Mouse (Mus musculus): ENCODE data around the gene Ifi35. TPM values are rescaled to one million over a fixed set of nuclear protein-coding genes. Genes with fewer than 3 reads are reported as not detected.

The Ifi35 gene
- polyA plus RNA-seq, 1 experiment from 2014 or later = 2.7 TPM

DNA sequence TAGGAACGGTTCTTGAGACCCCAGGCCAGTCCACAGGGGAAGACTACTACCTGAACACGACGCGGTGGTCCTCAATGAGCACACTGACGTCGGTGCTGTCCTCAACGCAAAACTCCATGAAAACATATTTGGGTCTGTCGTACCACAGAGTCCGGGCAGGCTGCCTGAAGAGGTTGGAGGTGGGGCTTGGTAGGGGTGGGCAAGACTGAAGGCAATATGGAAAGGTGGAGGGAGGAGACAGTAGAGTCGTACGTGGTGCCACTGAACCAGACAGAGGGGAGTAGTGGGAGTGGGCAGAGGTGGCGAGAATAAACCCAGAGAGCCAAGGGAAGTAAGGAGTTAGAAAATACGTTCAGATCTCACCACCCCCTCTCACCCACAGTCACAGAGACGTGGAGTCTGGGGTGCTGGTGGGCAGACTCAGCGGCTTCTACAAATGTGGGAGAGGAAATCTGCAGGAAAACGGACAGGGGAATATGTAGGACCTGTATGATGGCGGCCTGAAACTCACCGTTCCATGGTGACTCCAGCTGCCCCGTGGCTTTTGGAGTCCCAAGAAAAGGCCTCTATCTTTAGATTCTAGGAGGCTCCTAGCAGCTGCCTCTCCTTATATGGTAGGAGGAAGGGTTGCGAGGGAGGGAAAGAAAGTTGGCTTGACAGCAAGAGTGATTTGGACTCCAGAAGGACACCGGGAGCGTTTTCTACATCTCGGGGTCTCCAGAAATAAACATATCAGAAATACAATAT is 23.9 kb upstream of the Ifi35 start, which contains the start of gene Gm27029:
Gene Gm27029, minus strand, starts transcription at position 692 of the 747 bp plus-strand sequence.
- Histone ChIP-seq H3K4me2 (ENCODE audit: low read depth, low read length) (peak within 1 kb of the TSS; percentile 79), H3K36me3 (replicated peaks; ENCODE audit: control insufficient read depth, insufficient read depth, low read depth, low read length) (no peaks in the 10 kb centered on the region), H3K27me3 (ENCODE audit: control insufficient read depth, insufficient read depth, low read length) (no peaks in the 10 kb centered on the region), H3K9me3 (replicated peaks; ENCODE audit: control insufficient read depth, low read length) (no peaks in the 10 kb centered on the region), H3K4me3 (ENCODE audit: low read depth, low read length) (peak within 1 kb of the TSS; percentile 74), H3K4me1 (ENCODE audit: control insufficient read depth, insufficient read depth, low read length) (no peaks in the 10 kb centered on the region), H3K27ac (replicated peaks; ENCODE audit: low read depth, low read length) (peak within 1 kb of the TSS; percentile 30), H3K9ac (replicated peaks; ENCODE audit: low read length) (peak within 1 kb of the TSS; percentile 66)
- no peak for DNase-seq (ENCODE audit: low spot score)
- ATAC-seq (replicated peaks; ENCODE audit: insufficient number of reproducible peaks, low FRiP score, low TSS enrichment, low read depth) = peak; percentile 35; the same call in 1 of the 2 replicates
- 4% methylated on average over 23 of the region's 23 CpGs for WGBS

DNA sequence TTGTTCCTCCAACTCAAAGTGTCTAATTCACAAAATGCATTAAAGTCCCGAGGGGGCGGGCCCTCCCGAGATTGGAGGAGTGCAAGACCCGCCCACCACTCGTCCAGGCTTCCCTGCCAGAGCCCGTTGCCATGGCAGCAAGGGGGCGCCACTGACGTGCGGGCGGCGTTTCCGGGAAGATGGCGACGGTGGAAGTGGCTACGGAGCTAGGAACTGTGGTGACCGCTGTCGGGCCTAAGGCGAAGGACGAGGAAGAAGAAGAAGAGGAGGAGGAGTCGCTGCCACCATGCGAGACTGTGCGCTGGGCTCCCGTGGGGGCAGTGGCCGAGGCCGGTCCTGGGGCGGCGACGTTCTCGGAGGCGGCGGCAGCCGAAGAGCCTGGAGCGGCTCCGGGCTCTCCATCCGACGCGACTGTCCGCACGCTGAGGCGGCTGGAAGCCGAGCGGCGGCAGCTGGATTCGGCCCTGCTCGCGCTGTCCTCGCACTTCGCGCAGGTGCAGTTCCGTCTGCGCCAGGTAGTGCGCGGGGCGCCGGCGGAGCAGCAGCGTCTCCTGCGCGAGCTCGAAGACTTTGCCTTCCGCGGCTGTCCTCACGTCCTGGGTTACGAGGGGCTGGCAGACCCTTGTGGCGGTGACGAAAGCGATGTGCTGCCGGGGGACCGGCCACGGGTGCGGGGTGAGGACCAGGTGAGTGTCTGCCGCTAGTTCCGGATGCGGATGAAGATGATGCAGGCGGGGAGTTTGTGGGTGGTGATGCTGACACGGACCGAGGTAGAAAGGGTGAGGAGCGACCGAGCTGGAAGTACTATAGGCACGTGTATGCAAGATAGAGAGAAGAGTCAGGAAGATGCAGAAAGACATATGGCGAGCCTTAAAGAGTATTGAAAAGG is 23.0 kb upstream of the Ifi35 start, which contains the start of the genes Rundc1 and Ptges3l:
Gene Rundc1, plus strand, starts transcription at position 161 of the 889 bp plus-strand sequence.
Gene Ptges3l, minus strand, starts transcription at position 409 of the 889 bp plus-strand sequence.
- H3K36me3 ChIP-seq (replicated peaks; ENCODE audit: control insufficient read depth, insufficient read depth, low read depth, low read length) = peaks cover under 1% of the 10 kb centered on the region; the same call in 1 of the 2 replicates
- peak within 1 kb of the TSS; percentile 66 for H3K9ac ChIP-seq (replicated peaks; ENCODE audit: low read length)
- H3K4me1 ChIP-seq (ENCODE audit: control insufficient read depth, insufficient read depth, low read length) = no peaks in the 10 kb centered on the region
- no peaks in the 10 kb centered on the region for H3K27me3 ChIP-seq (ENCODE audit: control insufficient read depth, insufficient read depth, low read length)
- peak within 1 kb of the TSS; percentile 79 for H3K4me2 ChIP-seq (ENCODE audit: low read depth, low read length)
- H3K9me3 ChIP-seq (replicated peaks; ENCODE audit: control insufficient read depth, low read length) = no peaks in the 10 kb centered on the region
- WGBS = under 1% methylated on average over 76 of the region's 81 CpGs
- H3K27ac ChIP-seq (replicated peaks; ENCODE audit: low read depth, low read length) = peak within 1 kb of the TSS; percentile 30
- H3K4me3 ChIP-seq (ENCODE audit: low read depth, low read length) = peak within 1 kb of the TSS; percentile 74
- ATAC-seq (replicated peaks; ENCODE audit: insufficient number of reproducible peaks, low FRiP score, low TSS enrichment, low read depth) = peak; percentile 83
- DNase-seq (ENCODE audit: low spot score) = peak; percentile 99

DNA sequence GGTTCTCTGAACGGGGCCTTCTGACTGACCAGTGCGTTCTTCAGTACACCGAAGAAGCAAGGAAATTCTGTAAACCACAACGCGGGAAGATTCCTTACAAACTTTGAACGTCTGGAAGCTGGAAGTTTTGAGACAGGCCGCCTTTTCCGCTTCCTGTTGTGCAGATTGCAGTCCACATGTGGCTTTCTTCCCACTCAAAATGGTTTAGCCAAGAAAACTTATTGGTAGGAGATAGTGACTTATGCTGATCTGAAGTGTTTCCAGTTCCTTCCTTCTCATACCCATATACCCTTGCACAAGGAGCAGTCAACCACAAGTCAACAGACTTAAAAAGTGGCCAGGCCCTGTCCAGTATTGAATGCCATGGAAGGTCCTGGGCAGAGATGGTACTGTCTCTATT is 22.0 kb upstream of the Ifi35 start:
- Histone ChIP-seq H3K27me3 (ENCODE audit: control insufficient read depth, insufficient read depth, low read length) (no peaks in the 10 kb centered on the region), H3K4me1 (ENCODE audit: control insufficient read depth, insufficient read depth, low read length) (no peaks in the 10 kb centered on the region), H3K36me3 (replicated peaks; ENCODE audit: control insufficient read depth, insufficient read depth, low read depth, low read length) (peaks cover 2% of the 10 kb centered on the region; the same call in 1 of the 2 replicates), H3K9me3 (replicated peaks; ENCODE audit: control insufficient read depth, low read length) (no peaks in the 10 kb centered on the region), H3K4me3 (ENCODE audit: low read depth, low read length) (peak overlapping the region; percentile 74), H3K4me2 (ENCODE audit: low read depth, low read length) (peak overlapping the region; percentile 79), H3K27ac (replicated peaks; ENCODE audit: low read depth, low read length) (no peak overlapping the region), H3K9ac (replicated peaks; ENCODE audit: low read length) (no peak overlapping the region)
- DNase-seq (ENCODE audit: low spot score) = no peak
- WGBS = 65% methylated on average over 8 of the region's 8 CpGs
- no peak for ATAC-seq (replicated peaks; ENCODE audit: insufficient number of reproducible peaks, low FRiP score, low TSS enrichment, low read depth)

DNA sequence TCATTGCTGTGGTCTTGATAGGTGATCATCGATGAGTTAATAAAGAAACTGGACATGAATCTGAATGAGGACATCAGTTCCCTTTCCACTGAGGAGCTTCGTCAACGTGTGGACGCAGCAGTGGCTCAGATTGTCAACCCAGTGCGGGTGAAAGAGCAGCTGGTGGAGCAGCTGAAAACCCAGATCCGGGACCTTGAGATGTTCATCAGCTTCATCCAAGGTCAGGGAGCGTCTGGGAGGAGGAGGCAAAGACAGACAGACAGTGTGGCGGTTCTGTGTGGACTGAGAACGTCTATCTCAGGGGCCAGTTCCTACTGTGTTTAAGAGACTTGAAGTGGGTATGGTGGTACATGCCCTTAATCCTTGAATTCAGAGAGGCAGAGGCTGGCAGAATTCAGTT is 16.9 kb upstream of the Ifi35 start:
- DNase-seq (ENCODE audit: low spot score) (no peak), ATAC-seq (replicated peaks; ENCODE audit: insufficient number of reproducible peaks, low FRiP score, low TSS enrichment, low read depth) (no peak)
- Histone ChIP-seq H3K36me3 (replicated peaks; ENCODE audit: control insufficient read depth, insufficient read depth, low read depth, low read length) (peaks cover 4% of the 10 kb centered on the region), H3K27ac (replicated peaks; ENCODE audit: low read depth, low read length) (no peak overlapping the region), H3K4me2 (ENCODE audit: low read depth, low read length) (no peak overlapping the region), H3K27me3 (ENCODE audit: control insufficient read depth, insufficient read depth, low read length) (no peaks in the 10 kb centered on the region), H3K4me1 (ENCODE audit: control insufficient read depth, insufficient read depth, low read length) (no peaks in the 10 kb centered on the region), H3K9ac (replicated peaks; ENCODE audit: low read length) (no peak overlapping the region), H3K9me3 (replicated peaks; ENCODE audit: control insufficient read depth, low read length) (no peaks in the 10 kb centered on the region), H3K4me3 (ENCODE audit: low read depth, low read length) (no peak overlapping the region)
- 92% methylated on average over 9 of the region's 9 CpGs for WGBS

DNA sequence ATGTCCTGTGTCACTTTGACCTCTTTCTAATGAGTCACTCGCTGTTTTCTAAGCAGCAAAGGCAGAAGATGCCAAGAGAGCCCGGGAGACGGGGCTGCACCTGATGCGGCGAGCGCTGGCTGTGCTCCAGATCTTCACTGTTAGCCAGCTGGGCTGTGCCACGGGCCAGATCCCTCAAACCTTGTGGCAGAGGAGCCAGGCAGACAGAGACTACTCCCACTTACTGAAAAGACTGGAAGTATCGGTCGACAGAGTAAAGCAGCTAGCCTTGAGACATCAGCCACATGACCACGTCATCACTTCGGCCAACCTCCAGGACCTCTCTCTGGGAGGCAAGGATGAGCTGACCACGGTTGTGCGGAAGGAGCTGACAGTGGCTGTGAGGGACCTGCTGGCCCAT is 14.8 kb upstream of the Ifi35 start:
- DNase-seq (ENCODE audit: low spot score) (no peak), ATAC-seq (replicated peaks; ENCODE audit: insufficient number of reproducible peaks, low FRiP score, low TSS enrichment, low read depth) (no peak)
- H3K4me3 ChIP-seq (ENCODE audit: low read depth, low read length) = no peak overlapping the region
- H3K4me2 ChIP-seq (ENCODE audit: low read depth, low read length) = no peak overlapping the region
- H3K27me3 ChIP-seq (ENCODE audit: control insufficient read depth, insufficient read depth, low read length) = no peaks in the 10 kb centered on the region
- H3K4me1 ChIP-seq (ENCODE audit: control insufficient read depth, insufficient read depth, low read length) = no peaks in the 10 kb centered on the region
- WGBS = 92% methylated on average over 13 of the region's 13 CpGs
- no peak overlapping the region for H3K27ac ChIP-seq (replicated peaks; ENCODE audit: low read depth, low read length)
- H3K36me3 ChIP-seq (replicated peaks; ENCODE audit: control insufficient read depth, insufficient read depth, low read depth, low read length) = peaks cover 4% of the 10 kb centered on the region
- no peak overlapping the region for H3K9ac ChIP-seq (replicated peaks; ENCODE audit: low read length)
- no peaks in the 10 kb centered on the region for H3K9me3 ChIP-seq (replicated peaks; ENCODE audit: control insufficient read depth, low read length)

DNA sequence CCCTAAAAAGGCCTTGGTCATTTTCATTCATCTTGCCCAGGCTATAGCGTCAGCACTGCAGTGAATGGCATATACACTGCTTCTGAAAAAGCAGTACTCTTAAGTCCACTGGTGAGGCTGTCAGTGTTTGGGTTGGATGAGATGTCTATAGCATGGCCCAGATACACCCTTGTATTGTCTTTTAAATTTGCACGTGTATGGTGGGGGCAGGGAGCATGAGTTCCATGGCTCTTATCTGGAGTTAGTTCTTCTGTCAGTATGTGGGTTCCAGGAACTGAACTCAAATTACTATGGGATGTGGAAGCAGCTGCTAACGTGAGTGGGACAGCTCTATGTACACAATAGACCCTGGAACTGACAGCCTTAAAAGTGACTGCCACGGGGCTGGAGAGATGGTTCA is 12.4 kb upstream of the Ifi35 start:
- no peak overlapping the region for H3K4me3 ChIP-seq (ENCODE audit: low read depth, low read length)
- no peak overlapping the region for H3K27ac ChIP-seq (replicated peaks; ENCODE audit: low read depth, low read length)
- ATAC-seq (replicated peaks; ENCODE audit: insufficient number of reproducible peaks, low FRiP score, low TSS enrichment, low read depth) (no peak), DNase-seq (ENCODE audit: low spot score) (no peak)
- H3K36me3 ChIP-seq (replicated peaks; ENCODE audit: control insufficient read depth, insufficient read depth, low read depth, low read length) = peaks cover 2% of the 10 kb centered on the region
- no peaks in the 10 kb centered on the region for H3K27me3 ChIP-seq (ENCODE audit: control insufficient read depth, insufficient read depth, low read length)
- WGBS = 85% methylated on average over 4 of the region's 4 CpGs
- no peak overlapping the region for H3K4me2 ChIP-seq (ENCODE audit: low read depth, low read length)
- H3K9ac ChIP-seq (replicated peaks; ENCODE audit: low read length) = no peak overlapping the region
- no peaks in the 10 kb centered on the region for H3K9me3 ChIP-seq (replicated peaks; ENCODE audit: control insufficient read depth, low read length)
- no peaks in the 10 kb centered on the region for H3K4me1 ChIP-seq (ENCODE audit: control insufficient read depth, insufficient read depth, low read length)

DNA sequence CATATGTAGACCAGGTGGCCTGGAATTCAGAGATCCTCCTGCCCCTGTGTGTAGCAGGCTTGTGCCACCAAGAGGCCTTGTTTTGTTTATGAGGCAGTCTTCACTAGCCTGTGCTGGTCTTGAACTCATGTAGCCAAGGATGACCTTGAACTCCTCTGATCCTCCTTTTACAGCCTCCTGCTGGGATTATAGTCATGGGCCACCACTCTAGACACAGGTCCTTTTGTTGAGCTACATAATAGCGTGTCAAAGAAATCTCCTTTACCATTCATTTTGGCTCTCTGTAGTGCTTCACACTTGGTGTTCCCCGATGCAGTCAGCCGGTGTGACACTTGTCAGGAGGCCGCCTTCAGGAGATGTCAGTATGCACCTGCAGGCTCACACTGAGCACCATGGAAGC is 11.3 kb upstream of the Ifi35 start:
- Histone ChIP-seq H3K9me3 (replicated peaks; ENCODE audit: control insufficient read depth, low read length) (no peaks in the 10 kb centered on the region), H3K27me3 (ENCODE audit: control insufficient read depth, insufficient read depth, low read length) (no peaks in the 10 kb centered on the region), H3K4me1 (ENCODE audit: control insufficient read depth, insufficient read depth, low read length) (no peaks in the 10 kb centered on the region), H3K4me2 (ENCODE audit: low read depth, low read length) (no peak overlapping the region), H3K9ac (replicated peaks; ENCODE audit: low read length) (no peak overlapping the region), H3K4me3 (ENCODE audit: low read depth, low read length) (no peak overlapping the region), H3K27ac (replicated peaks; ENCODE audit: low read depth, low read length) (no peak overlapping the region), H3K36me3 (replicated peaks; ENCODE audit: control insufficient read depth, insufficient read depth, low read depth, low read length) (peaks cover 2% of the 10 kb centered on the region)
- ATAC-seq (replicated peaks; ENCODE audit: insufficient number of reproducible peaks, low FRiP score, low TSS enrichment, low read depth) (no peak), DNase-seq (ENCODE audit: low spot score) (no peak)
- WGBS = 79% methylated on average over 4 of the region's 4 CpGs
